Mouse (Mus musculus) inflammation-experienced regulatory T-cells, adult 6 months (primary cell): ENCODE data around the gene Gle1. TPM values are rescaled to one million over a fixed set of nuclear protein-coding genes. Genes with fewer than 3 reads are reported as not detected.
"Not testable (repeated sequence)": the region's sequence is repeated elsewhere in the genome, so short reads cannot be mapped to it uniquely, and the experiment has no call there.

Experiments used
- ATAC-seq: one replicate; pipeline ENCODE4 v1.8.0; 2017
- polyA plus RNA-seq, 3 experiments: library from polyadenylated mRNA; unstranded; fragments of 100-300 nt; shearing (Covaris generic); gene quantifications; one replicate each; pipeline ENCODE4 v1.2.1; 2017

Gene Gle1
- 10 to 100 TPM; 43.0 to 70.2 (median 66.3) TPM for polyA plus RNA-seq

DNA sequence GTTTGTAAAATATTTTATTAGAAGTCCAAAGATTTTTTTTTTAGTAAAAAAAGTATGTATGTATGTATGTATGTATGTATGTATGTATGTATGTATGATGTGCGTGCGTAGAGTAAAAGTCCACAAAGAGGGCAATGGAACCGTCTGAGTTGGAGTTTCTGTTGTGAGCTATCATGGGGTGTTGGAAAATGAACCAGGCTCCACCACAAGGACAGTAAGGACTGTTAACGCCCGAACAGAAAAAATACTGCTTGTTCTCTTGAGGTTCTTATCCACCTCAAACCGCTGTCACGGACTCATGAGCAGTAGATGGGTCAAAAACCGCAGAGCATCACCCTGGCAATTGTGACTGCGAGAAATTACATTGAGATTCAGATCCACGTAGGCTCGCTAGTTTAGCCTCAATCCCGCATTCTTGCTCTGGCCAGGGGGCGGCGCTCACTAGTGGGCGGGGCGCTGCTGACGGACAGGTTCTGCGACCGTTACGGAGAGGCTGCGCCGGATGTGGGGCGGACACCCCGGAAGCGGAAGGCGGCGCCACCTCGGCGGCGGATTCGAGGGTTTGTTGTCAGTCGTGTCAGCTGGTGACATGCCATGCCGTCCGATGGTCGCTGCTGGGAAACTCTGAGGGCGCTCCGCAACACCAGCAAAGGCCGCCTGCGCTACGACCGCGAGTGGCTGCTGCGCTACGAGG, at the start of gene Gle1:
Gle1 (plus strand) TSS at position 521 of the 694 bp plus-strand sequence.
- peak; percentile 99 for ATAC-seq

DNA sequence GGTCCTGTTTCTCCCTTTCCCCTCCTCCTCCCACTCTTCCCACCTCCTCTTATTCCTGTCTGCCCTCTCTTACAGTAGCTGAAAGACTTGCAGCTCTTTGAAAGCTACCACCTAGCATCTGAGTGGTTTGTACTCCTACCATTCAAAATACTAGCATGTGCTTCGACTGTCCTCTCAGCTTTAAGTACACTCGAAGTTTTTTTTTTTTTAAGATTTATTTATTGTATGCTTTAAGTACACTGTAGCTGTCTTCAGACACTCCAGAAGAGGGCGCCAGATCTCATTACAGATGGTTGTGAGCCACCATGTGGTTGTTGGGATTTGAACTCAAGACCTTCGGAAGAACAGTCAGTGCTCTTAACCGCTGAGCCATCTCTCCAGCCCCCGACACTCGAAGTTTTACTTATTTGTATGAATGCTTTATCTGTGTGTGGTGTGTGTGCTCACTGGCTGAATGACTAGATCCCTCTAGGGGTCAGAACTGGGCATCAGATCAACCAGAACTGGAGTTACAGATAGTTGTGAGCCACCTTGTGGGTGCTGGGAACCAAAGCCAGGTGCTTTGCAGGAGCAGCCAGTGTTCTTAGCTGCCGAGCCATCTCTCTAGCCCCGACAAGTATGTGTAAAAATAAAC, 48.5 kb upstream of the Gle1 start:
- ATAC-seq = not testable (repeated sequence)

DNA sequence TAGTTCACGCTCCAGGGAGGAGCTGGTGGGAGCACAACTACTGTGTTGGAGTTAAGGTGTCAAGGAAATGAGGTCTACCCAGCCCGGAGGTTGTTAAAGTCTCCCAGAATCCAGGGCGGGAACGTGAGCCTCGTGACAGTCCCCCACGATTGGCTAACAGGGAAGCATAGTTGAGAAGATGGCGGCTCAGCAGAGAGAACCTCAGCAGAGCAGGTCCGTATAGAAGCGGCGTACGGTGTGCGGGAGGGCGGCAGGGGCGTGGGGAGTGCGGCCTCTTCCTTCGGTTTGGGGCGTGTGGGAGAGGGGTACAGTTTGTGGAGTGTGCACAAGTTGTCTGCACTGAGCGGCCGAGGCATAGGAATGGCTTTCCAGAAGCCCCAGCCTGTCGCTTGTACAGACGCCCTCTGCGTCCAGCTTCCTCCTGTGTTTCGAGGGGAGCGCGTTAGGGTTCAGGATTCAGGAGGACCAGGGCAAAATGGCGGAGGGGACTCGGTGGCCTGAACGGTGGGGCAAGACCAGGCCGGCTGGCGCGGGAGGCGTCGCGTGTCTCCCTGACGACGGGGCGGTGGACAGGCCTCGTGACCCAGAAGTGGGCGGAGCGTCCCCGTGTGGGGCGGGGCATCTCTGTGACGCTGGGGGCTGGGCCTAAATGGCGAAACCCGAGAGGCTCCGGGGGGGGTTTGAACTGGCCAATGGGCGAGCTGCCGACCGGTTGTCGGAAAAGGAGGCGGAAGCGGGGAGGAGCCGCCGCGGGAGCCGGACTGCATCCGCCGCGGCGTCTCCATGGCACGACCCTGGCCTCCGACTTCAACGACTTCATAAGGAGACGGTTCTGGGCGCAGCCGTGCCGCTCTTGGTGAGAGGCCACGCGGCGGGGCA, 45.9 kb upstream of the Gle1 start, which contains the start of gene Odf2:
Odf2 (plus strand) TSS at position 156 of the 879 bp plus-strand sequence.
- ATAC-seq = peak; percentile 94

DNA sequence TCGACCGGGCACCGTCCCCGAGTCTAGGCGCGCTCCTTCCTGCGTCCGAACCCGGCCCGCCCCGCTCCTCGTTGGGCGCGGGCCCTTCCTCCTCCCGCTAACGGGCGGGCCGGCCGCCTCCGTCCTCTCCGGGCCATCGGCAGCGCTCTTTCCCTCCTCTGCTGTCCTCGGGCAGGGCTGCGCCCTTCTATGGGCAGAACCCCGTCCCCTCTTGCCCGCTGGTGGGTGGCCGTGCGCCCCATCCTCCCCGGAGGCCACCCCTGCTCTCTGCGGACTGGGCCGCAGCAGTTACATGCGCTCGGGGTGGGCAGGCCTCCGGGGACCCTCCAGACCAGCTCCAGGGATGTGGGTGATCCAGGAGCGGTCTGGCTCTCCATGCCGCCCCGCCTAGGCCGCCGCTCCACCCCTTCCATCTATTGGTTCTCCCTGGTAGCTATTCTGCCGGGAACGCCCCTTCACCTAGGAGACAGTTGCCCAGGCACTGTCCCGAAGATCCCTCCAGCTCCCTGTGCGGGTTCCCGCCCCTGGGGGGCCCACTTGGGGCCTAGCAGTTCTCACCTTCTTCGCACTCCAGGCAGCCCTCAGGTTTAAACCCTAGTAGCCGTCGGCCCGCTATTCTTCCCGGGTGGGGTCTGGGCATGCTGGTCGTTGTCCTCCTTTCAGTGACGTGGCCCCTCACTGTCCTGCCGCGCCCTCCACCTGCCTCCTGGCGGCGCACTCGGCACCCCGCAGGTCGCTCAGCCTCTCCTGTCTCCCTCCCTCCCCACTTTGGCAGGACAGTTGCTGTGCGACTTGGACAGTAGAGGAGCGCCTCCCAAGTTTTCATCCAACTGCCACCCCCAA, 45.0 kb upstream of the Gle1 start:
- peak; percentile 19 for ATAC-seq

DNA sequence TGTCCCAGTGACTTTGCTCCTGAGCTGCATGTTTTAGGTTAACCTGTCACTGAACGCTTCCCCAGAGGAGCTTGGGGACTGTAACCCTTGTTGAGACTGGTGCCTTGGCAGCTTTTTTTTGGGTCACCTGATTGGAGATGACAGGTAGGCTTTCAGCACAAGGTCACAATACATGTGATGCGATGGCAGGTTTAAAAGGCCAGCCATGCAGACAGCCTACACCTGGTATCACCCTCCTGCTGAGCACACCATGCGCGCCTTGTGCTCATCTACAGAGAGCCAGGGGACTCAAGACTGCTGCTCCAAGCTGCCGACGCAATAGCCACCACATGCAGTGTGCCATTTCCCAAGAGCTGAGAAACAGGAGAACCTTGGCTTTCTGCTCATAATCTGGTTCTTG, 43.5 kb upstream of the Gle1 start:
- ATAC-seq = no peak

DNA sequence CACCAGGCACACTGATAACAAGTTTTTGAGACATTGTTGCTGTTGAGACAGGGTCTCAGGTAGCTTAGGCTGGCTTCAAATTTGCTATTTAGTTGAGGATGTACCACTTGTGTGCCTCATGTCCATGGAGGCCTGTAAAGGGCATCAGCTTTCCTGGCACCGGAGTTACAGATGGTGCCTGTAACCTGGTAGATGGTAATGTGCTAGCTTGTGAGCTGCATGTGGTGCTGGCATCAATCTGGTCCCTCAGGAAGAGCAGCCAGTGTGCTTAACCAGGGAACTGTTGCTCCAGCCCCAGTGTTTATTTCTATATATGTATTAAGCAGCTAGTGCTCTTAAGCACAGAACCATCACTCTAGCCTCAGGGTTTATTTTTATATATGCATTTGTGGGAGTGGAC, 39.2 kb upstream of the Gle1 start:
- ATAC-seq = no peak

DNA sequence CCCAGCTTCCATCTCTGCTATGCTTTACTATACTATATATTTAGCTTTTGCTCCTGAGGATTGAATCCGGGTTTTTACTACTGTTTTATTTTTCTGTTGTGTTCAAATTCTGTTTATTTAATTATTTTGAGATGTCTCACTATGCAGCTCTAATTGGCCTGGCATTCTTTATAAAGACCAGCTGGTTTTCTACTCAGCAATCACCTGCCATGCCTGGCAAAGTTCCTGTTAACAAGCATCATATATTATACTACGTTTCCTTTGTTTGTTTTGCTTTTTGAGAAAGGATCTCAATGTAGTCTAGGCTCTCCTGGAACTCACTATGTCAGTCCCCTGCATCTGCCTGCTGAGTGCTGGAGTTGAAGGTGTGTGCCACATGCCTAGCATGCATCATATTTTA, 37.9 kb upstream of the Gle1 start:
- no peak for ATAC-seq

DNA sequence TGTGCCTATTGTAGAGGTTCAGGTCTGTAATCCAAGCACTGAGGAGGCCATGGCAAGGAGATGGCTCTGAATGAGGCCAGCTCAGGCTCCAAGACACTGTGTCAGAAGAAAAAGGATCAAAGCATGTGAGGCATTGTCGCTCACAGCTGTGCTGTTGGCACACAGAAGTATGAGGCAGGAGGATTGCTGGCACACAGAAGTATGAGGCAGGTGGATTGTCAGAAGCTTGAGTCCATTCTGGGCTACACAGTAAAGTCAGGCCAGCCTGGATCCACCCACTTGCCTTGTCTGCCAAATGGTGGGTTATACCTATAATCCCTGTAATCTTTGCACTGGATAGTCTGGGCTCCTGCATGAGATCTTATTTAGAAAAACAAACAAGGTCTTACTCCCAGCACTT, 37.1 kb upstream of the Gle1 start:
- ATAC-seq = no peak

DNA sequence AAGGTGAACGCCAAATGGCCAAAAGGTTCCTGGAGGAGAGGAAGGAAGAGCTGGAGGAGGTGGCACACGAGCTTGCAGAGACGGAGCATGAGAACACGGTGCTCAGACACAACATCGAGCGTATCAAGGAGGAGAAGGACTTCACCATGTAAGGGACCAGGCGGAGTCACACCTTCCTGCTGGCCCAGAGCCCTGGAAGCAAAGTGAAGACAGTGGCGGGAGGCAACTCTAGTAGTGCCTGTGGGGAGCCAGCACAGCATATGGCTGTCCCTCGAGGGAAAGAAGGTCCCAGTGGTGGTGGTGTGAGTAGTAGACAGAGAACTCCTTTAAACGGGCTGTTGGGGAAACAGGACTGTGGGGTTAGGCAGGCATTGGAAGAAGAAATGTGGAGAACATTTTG, 33.0 kb upstream of the Gle1 start:
- ATAC-seq = no peak

DNA sequence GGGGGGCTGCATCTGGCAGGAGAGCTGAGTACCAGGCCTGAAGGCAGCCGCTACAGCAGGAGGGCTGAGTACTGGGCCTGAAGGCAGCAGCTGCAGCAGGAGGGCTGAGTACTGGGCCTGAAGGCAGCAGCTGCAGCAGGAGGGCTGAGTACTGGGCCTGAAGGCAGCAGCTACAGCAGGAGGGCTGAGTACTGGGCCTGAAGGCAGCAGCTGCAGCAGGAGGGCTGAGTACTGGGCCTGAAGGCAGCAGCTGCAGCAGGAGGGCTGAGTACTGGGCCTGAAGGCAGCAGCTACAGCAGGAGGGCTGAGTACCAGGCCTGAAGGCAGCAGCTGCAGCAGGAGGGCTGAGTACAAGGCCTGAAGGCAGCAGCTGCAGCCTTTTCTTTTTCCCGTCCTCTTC, 27.1 kb upstream of the Gle1 start:
- not testable (repeated sequence) for ATAC-seq

DNA sequence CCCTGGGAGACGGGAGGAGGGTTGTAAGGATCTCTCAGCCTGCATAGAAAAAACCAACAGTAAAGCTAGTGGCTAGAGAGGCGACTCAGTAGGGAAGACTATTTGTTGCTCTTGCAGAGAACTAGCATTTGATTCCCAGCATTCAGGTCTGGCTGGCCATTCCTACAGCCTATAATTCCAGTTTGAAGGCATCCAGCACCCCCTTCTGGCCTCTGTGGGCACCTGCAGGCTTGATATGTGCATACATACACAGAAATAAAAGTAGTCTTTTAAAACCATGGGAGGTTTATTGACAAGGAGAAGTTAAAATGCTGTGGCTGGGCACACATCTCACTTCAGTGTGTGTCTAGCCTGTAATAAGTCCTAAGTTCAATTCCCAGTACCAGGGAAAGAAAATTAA, 25.2 kb upstream of the Gle1 start:
- no peak for ATAC-seq

DNA sequence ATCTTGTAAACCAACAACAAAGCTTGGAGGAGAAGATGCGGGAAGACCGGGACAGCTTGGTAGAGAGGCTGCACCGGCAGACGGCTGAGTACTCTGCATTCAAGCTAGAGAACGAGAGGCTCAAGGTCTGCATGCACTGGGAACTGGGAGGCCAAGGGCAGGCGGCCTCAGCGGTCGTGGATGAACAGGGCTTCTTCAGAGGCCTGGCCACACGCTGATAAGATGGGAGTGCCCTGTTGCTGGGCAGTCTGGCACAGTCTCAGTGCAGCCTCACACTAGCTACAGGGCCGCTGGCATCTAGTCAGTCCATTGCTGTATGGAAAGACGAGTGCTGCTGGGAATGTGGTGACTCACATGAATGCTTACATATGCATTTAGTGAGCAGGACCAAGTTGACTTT, 17.6 kb upstream of the Gle1 start:
- no peak for ATAC-seq

DNA sequence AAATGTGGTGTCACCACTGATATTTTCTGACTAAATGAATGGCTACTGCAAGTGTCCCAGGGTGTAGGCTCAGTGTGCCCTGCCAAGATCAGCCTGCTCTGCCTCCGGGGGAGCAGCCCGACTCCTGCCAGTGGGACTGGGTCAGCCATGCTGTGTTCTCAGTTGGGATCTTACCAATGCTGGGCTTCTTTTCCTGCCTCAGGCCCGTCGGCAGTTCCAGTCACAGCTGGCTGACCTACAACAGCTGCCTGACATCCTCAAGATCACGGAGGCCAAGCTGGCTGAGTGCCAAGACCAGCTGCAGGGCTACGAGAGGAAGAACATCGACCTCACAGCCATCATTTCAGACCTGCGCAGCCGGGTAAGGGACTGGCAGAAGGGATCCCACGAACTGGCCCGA, 13.2 kb upstream of the Gle1 start:
- ATAC-seq = no peak

DNA sequence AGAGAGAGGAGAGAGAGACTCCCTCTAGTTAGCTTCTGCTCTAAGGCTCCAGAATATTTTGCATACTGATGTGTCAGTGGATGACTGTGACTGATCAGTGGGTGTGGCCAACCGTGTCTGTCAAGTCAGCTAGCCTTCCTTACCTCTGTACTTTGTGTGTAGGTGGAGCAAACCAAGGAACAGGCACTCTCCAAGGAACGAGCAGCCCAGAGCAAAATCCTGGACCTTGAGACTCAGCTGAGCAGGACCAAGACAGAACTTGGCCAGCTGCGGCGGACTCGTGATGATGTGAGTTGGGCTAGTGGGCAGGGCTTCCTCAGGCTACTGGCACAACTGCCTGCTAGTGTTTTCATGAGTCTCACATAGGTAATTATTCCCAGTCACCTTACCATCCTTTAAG, 8.7 kb upstream of the Gle1 start:
- ATAC-seq = no peak

DNA sequence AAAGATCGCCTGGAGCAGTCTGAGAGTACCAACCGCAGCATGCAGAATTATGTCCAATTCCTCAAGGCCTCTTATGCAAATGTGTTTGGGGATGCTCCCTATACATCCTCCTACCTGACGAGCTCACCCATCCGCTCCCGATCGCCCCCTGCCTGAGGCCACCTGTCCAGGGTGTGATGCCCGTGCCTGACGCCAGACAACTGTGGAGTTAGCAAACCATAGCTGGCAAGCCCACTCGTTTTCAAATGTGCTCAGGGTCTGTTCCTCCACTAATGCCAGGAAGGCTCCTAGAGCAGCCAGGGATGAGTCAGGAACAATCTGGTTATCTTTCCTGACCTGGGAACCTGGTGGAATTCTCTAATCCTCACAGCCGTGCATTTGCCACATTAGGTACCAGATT, 4.7 kb upstream of the Gle1 start:
- no peak for ATAC-seq

DNA sequence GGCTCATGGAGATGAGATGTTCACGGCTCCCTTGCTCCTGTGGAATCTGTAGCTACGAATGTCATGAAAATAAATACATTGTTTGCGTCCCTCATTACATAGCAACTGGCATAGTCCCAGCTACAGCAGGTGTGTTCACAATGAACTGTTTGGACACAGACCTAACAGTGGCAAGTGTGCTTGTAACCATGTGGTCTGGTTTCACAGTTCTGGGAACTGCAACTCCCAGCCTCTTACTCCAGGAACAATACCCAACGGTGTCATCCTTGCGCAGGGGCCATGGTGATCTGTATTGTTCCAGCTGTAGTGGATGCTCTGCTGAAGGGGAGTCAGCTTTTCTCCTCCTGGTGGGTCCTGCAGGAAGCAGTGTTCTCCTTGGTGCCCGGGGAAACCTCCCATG, 4.0 kb upstream of the Gle1 start:
- ATAC-seq = no peak

DNA sequence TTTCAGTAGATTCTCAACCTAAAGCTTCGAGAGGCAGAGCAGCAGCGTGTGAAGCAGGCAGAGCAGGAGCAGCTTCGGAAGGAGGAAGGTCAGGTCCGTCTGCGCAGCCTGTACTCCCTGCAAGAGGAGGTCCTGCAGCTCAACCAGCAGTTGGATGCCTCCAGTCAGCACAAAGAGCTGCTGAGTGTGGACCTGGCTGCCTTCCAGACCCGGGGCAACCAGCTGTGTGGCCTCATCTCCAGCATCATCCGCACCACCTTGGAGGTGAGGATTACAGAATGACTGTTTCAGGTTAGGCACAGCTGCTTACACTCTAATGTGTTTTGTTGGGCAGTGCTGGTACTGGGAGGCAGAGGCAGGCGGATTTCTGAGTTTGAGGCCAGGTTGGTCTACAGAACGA, 4.8 kb downstream of the Gle1 start:
- no peak for ATAC-seq

DNA sequence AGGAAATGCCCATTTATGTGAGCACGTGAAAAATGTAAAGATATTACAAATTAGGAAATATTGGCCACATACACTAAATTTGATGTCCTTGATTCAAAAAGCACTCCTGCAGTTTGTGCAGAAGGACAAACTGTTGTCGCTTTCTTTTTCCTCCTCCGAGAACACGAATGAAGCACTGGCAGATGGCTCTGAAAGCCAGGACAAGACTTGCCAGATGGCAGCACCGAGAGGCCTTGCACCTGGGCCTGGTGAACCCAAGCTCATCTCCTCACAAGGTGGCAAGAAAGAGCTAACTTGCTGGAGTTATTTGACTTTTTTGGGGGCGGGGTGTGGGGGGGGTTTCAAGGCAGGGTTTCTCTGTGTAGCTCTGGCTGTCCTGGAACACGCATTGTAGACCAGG, 5.6 kb downstream of the Gle1 start:
- no peak for ATAC-seq

DNA sequence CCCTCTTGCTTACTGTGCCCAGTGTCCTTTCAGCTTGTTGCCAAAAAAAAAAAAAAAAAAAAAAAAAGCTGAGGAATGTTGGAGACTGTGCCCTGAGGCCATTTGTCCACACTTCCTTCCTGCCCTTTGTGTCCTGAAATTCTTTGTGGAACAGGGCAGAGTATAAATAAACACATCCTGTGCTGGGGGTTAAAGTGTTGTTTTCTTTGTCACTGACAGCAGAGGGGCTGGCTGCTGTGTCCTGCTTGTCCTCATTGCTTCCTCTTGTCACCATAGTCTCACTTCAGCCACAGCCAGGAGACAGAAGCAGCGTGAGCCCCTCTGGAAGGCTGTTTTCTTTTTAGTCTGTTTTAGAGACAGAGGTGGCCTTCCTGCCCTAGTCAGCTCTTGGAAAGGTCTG, 9.5 kb downstream of the Gle1 start:
- no peak for ATAC-seq

DNA sequence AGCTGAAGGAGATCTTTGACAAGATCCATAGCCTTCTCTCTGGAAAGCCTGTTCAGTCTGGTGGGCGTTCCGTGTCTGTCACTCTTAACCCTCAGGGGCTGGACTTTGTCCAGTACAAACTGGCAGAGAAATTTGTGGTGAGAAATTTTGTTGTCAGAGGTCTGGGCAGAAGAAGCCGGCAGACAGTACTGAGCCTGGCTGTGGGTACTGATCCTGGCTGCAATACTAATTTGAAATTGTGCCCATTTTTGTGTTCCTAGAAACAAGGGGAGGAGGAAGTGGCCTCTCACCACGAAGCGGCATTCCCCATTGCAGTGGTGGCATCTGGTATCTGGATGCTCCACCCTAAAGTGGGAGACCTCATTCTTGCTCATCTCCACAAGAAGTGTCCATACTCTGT, 13.7 kb downstream of the Gle1 start:
- ATAC-seq = no peak

DNA sequence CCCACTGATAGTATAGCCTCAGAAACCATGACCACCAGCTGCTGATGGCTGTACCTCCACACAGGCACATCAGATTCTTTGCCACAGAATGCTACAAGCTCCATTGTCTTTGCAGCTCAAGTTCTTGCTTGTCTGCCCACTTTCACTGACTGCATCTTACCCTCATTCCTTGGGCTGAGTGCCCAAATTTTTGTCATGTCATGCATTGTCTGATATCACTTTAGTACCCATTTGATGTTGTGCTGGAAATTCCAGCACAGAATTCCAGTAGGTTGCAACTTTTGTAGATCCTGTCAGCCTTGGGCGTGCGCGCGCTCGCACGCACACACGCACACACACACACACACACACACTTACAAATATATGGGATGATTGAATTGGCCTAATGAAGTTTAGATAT, 26.0 kb downstream of the Gle1 start:
- no peak for ATAC-seq

DNA sequence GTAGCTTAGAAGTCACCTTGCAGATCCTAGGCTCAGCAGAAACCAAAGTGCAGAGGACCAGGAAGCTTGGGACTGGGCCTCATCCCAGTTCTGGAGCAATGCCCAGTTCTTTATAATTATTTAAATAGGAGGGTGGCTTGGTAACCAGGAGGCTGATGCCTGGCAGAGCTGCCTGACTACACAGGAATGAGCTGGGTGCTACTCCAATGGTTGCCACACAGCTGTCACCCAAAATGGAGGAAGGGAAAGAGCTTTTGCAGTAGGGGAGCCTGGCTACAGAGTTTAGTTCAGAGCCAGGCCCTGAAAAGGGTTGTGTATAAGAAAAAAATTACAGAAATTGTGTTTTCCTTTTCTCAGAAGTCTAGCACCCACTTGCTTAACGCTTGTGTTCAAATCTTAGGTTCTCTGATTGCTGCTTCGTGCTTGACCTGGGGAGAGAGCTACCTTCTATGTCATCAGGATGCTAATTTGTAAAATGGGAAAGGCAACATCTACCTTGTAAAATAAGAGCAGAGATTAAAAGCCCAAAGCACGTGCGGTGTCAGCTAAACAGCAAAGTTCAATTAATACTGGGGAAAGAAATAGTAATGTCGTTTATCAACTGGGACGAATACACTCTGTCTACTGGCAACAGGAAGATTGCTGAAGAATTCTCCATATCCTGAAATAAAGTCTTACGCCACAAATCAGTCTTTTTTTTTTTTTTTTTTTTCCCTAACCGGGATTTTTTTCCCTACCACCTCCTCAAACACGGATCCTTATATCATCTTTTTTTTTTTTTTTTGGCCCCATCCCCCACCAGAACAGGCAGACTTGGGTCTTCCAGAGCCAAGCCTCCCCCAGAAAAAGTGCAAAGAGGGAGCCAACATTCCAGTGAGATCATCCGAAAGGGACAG, 29.4 kb downstream of the Gle1 start:
- ATAC-seq = no peak
